Mouse (Mus musculus) CH12.LX (cell line): ENCODE data around the gene Hmgcs1. TPM values are rescaled to one million over a fixed set of nuclear protein-coding genes. Genes with fewer than 3 reads are reported as not detected.

Experiments
- DNase-seq: peaks from one replicate; pipeline ENCODE4 v3.0.0-alpha.2; 2013; ENCODE audit errors: extremely low read depth
- H3K27ac ChIP-seq: 2 replicates; pipeline ENCODE4 v1.5.1; 2012; ENCODE audit warnings: low read depth, mild to moderate bottlenecking, control low read depth, moderate library complexity; ENCODE audit not compliant: insufficient read depth
- H3K27me3 ChIP-seq: replicated peaks from 2 replicates; pipeline ENCODE3; 2012; ENCODE audit warnings: inconsistent platforms
- H3K36me3 ChIP-seq, 2 experiments: replicated peaks in 1 of 2; 2 replicates each; pipeline versions ENCODE3 to v1.6.1; 2012; ENCODE audit warnings: inconsistent platforms in 1 of 2, low read length in 1 of 2, mild to moderate bottlenecking in 1 of 2, mixed read lengths in 1 of 2, moderate library complexity in 1 of 2; ENCODE audit not compliant: control insufficient read depth in 1 of 2, insufficient read depth in 1 of 2
- H3K4me1 ChIP-seq, 2 experiments: 2 replicates each; pipeline ENCODE4 v1.6.1; 2012; ENCODE audit warnings: inconsistent platforms in 1 of 2, moderate library complexity in 1 of 2; ENCODE audit not compliant: insufficient read depth in 2 of 2, control insufficient read depth in 1 of 2
- H3K4me2 ChIP-seq: 2 replicates; pipeline ENCODE4 v1.6.1; 2012; ENCODE audit warnings: low read depth, mild to moderate bottlenecking, control low read depth; ENCODE audit not compliant: poor library complexity, insufficient read depth, severe bottlenecking
- H3K4me3 ChIP-seq, 3 experiments: fragments of 150-350 bp in 1 of 3; sonication (generic) in 1 of 3; replicated peaks in 1 of 3; 2 replicates each; pipeline versions ENCODE3 to v1.5.1; 2011 to 2012; ENCODE audit warnings: low read depth in 2 of 3, low read length in 2 of 3, mild to moderate bottlenecking in 2 of 3, moderate library complexity in 2 of 3, control low read depth in 1 of 3, improper control_type of control experiment in 1 of 3, inconsistent platforms in 1 of 3, mixed read lengths in 1 of 3; ENCODE audit not compliant: poor library complexity in 1 of 3
- H3K79me2 ChIP-seq: replicated peaks from 2 replicates; pipeline ENCODE4 v1.6.1; 2012; ENCODE audit warnings: mild to moderate bottlenecking, moderate library complexity; ENCODE audit not compliant: control insufficient read depth, poor library complexity, insufficient read depth, severe bottlenecking; ENCODE audit errors: extremely low read depth
- H3K9ac ChIP-seq: 2 replicates; pipeline ENCODE4 v1.6.1; 2012; ENCODE audit warnings: low read depth, mild to moderate bottlenecking, control low read depth, moderate library complexity; ENCODE audit not compliant: insufficient read depth
- H3K9me3 ChIP-seq: replicated peaks from 2 replicates; pipeline ENCODE3; 2012; ENCODE audit warnings: low read length, inconsistent platforms, mixed read lengths
- CHD1 ChIP-seq: IDR thresholded peaks from 2 replicates; pipeline ENCODE4 v1.6.1; 2012; ENCODE audit warnings: low read depth, low read length, improper control_type of control experiment, inconsistent platforms
- CHD2 ChIP-seq: IDR thresholded peaks from 2 replicates; pipeline ENCODE4 v1.6.1; 2011; ENCODE audit warnings: low read length, improper control_type of control experiment
- EP300 ChIP-seq: IDR thresholded peaks from 2 replicates; pipeline ENCODE4 v1.6.1; 2011; ENCODE audit warnings: low read length, improper control_type of control experiment
- ETS1 ChIP-seq: conservative IDR thresholded peaks from 2 replicates; pipeline ENCODE4 v1.6.1; 2012; ENCODE audit warnings: low read depth, mild to moderate bottlenecking, inconsistent platforms, low read length, improper control_type of control experiment, moderate library complexity
- HCFC1 ChIP-seq: IDR thresholded peaks from 2 replicates; pipeline ENCODE4 v1.6.1; 2012; ENCODE audit warnings: low read depth, mild to moderate bottlenecking, inconsistent platforms, low read length, improper control_type of control experiment
- JUND ChIP-seq: conservative IDR thresholded peaks from 2 replicates; pipeline ENCODE4 v1.6.1; 2011; ENCODE audit warnings: low read depth, low read length, improper control_type of control experiment
- KAT2A ChIP-seq: IDR thresholded peaks from 2 replicates; pipeline ENCODE4 v1.6.1; 2012; ENCODE audit warnings: low read length, improper control_type of control experiment, inconsistent platforms; ENCODE audit not compliant: insufficient replicate concordance
- MAFK ChIP-seq: IDR thresholded peaks from 2 replicates; pipeline ENCODE4 v1.6.1; 2011; ENCODE audit warnings: low read length, improper control_type of control experiment; ENCODE audit not compliant: insufficient replicate concordance
- MAZ ChIP-seq: IDR thresholded peaks from 2 replicates; pipeline ENCODE4 v1.6.1; 2012; ENCODE audit warnings: low read depth, mild to moderate bottlenecking, inconsistent platforms, low read length, improper control_type of control experiment, moderate library complexity
- MXI1 ChIP-seq: IDR thresholded peaks from 2 replicates; pipeline ENCODE4 v1.6.1; 2011; ENCODE audit warnings: mild to moderate bottlenecking, low read depth, low read length, improper control_type of control experiment
- MYC ChIP-seq: IDR thresholded peaks from 2 replicates; pipeline ENCODE4 v1.6.1; 2011; ENCODE audit warnings: low read depth, mild to moderate bottlenecking, improper control_type of control experiment, low read length
- PAX5 ChIP-seq: IDR thresholded peaks from 2 replicates; pipeline ENCODE4 v1.6.1; 2012; ENCODE audit warnings: low read length, inconsistent platforms, mixed read lengths
- POLR2A ChIP-seq: IDR thresholded peaks from 2 replicates; pipeline ENCODE4 v1.6.1; 2011; ENCODE audit warnings: low read depth, mild to moderate bottlenecking, improper control_type of control experiment, low read length
- RCOR1 ChIP-seq: conservative IDR thresholded peaks from 2 replicates; pipeline ENCODE4 v1.6.1; 2012; ENCODE audit warnings: low read depth, mild to moderate bottlenecking, inconsistent platforms, low read length, improper control_type of control experiment
- TBP ChIP-seq: conservative IDR thresholded peaks from 2 replicates; pipeline ENCODE4 v1.6.1; 2011; ENCODE audit warnings: low read depth, low read length, improper control_type of control experiment
- TCF12 ChIP-seq: IDR thresholded peaks from 2 replicates; pipeline ENCODE4 v1.6.1; 2014; ENCODE audit warnings: low read depth, mild to moderate bottlenecking, inconsistent platforms, low read length, improper control_type of control experiment
- ZC3H11A ChIP-seq: IDR thresholded peaks from 2 replicates; pipeline ENCODE4 v1.6.1; 2012; ENCODE audit warnings: low read depth, mild to moderate bottlenecking, inconsistent platforms, low read length, improper control_type of control experiment
- ZNF384 ChIP-seq: IDR thresholded peaks from 2 replicates; pipeline ENCODE4 v1.6.1; 2012; ENCODE audit warnings: low read depth, low read length, improper control_type of control experiment, inconsistent platforms
- dilution Hi-C: fragments of 300-500 bp; cut with MboI; formaldehyde crosslinking; loops from 2 replicates; pipeline ENCODE4 v1.14.3; 2020; ENCODE audit warnings: low sequenced_read_pairs; ENCODE audit not compliant: extremely low pct_unique_long_range_greater_than_20kb, extremely low pct_ligation_motif_present
- in situ Hi-C: fragments of 300-500 bp; cut with MboI; formaldehyde crosslinking; loops from 3 replicates; pipeline ENCODE4 v1.14.3; 2019; ENCODE audit warnings: low sequenced_read_pairs, low pct_ligation_motif_present, low pct_unique_long_range_greater_than_20kb, mixed read lengths
- polyA plus RNA-seq: library from polyadenylated mRNA; unstranded; fragments of >175 nt; gene quantifications from 2 replicates; pipeline ENCODE4 v1.2.1, GENCODE M21; 2012; ENCODE audit warnings: low read depth; ENCODE audit not compliant: insufficient read length
- total RNA-seq, 2 experiments: library from RNA; depleted of rRNA; stranded (reverse); fragments of 300-350 nt in 1 of 2; fragments of >200 nt in 1 of 2; gene quantifications; 2 replicates each; pipeline ENCODE4 v1.2.3; 2012 to 2014

Gene Hmgcs1
- total and polyA plus RNA-seq, 3 experiments = 57.6 to 225 (median 119) TPM

- DNase-seq = no peak
- no peaks in the 10 kb centered on the region for H3K36me3 ChIP-seq
- no peaks in the 10 kb centered on the region for H3K79me2 ChIP-seq
- in situ Hi-C loops = loop anchor here (5.0 to 25.0 kb wide), 2 partner anchors 90 to 110 kb away; partner anchors contain the start of genes AF067063 and D13Ertd608e
- no peaks in the 10 kb centered on the region for H3K27me3 ChIP-seq
- no peak overlapping the region for H3K27ac ChIP-seq
- dilution Hi-C loops = no loop called here
- no peak overlapping the region for H3K9ac ChIP-seq
- H3K4me3 ChIP-seq = no peak overlapping the region
- H3K4me1 ChIP-seq = peaks cover 2 to 20% of the 10 kb centered on the region in 2 experiments
- no peaks in the 10 kb centered on the region for H3K9me3 ChIP-seq
- H3K4me2 ChIP-seq = no peak overlapping the region
- no peak for TF ChIP-seq MXI1
- TF ChIP-seq KAT2A = no peak
- TF ChIP-seq TCF12 = no peak
- no peak for TF ChIP-seq ETS1
- TF ChIP-seq TBP = no peak
These were observed 37.6 kb downstream of the Hmgcs1 start for GRCm38 (mm10) chr13:119727608-119728387.

DNA sequence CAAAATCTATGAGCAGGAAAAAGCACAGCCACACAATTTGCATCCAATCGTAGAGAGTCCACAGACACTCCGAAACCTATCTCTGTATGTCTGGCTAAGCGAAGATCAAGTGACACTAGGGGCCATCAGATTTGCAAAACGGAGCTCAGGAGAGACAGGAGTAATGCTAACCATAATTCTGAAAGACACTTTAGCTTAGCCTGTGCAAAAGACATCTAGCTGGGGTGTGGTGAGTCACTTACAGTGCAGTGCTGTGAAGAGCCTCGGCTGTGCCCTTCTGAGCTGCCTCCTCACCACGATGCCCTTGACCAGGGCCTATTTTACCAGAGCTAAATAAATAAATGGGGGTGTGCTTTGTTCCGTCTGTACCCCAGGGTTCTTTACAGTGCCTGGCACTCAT lies 39.2 kb downstream of the Hmgcs1 start:
- Histone ChIP-seq H3K4me3 (no peak overlapping the region), H3K79me2 (no peaks in the 10 kb centered on the region), H3K27me3 (no peaks in the 10 kb centered on the region), H3K36me3 (no peaks in the 10 kb centered on the region), H3K9ac (no peak overlapping the region), H3K9me3 (no peaks in the 10 kb centered on the region), H3K27ac (no peak overlapping the region), H3K4me2 (no peak overlapping the region), H3K4me1 (peaks cover 2 to 20% of the 10 kb centered on the region in 2 experiments)
- DNase-seq = peak; percentile 46
- no peak for TF ChIP-seq EP300
- TF ChIP-seq POLR2A = no peak
- no peak for TF ChIP-seq MAFK
- no peak for TF ChIP-seq PAX5
- TF ChIP-seq HCFC1 = no peak
- TF ChIP-seq CHD1 = no peak
- TF ChIP-seq ZNF384 = no peak
- TF ChIP-seq JUND = no peak
- TF ChIP-seq RCOR1 = no peak
- no peak for TF ChIP-seq ZC3H11A
- TF ChIP-seq MAZ = no peak
- no peak for TF ChIP-seq MYC
- no peak for TF ChIP-seq CHD2
- dilution Hi-C loops (no loop called here), in situ Hi-C loops (loop anchor here (5.0 to 25.0 kb wide), 2 partner anchors 92 to 108 kb away; partner anchors contain the start of genes AF067063 and D13Ertd608e)
